Mouse (Mus musculus) gastrocnemius, postnatal 36 days (tissue): ENCODE data around the gene Nav2. TPM values are rescaled to one million over a fixed set of nuclear protein-coding genes. Genes with fewer than 3 reads are reported as not detected.

ENCODE experiments used
- DNase-seq, 2 experiments: peaks; one replicate each; pipeline ENCODE4 v3.0.0; 2022
- intact Hi-C: fragments of 180-260 bp; cut with DNase I; formaldehyde crosslinking; loops from one replicate; pipeline ENCODE4 v1.15.1; 2025
- total RNA-seq, 2 experiments: library from RNA; stranded (reverse); gene quantifications; 2 replicates each; pipeline ENCODE4 v1.2.3; 2021

Nav2 gene
- total RNA-seq, 2 experiments from 2014 or later: 21.8 to 23.9 TPM

GRCm38 (mm10) chr7:49240461-49240860 is 331.9 kb downstream of the Nav2 start:
- no peak for DNase-seq
- intact Hi-C loops: no loop called here

- intact Hi-C loops: no loop called here
- DNase-seq: no peak
These were observed 332.8 kb downstream of the Nav2 start for GRCm38 (mm10) chr7:49241229-49241751.

GRCm38 (mm10) chr7:49242261-49242660 is 333.7 kb downstream of the Nav2 start:
- DNase-seq: no peak
- intact Hi-C loops: loop anchor here (2.0 kb wide), 2 partner anchors 39 to 109 kb away; no protein-coding TSS in a partner anchor

GRCm38 (mm10) chr7:49243079-49243478 is 334.6 kb downstream of the Nav2 start:
- DNase-seq: no peak
- intact Hi-C loops: loop anchor here (2.0 kb wide), 2 partner anchors 40 to 110 kb away; no protein-coding TSS in a partner anchor

- intact Hi-C loops: no loop called here
- peak; percentile 82 to 89 for DNase-seq
These were observed 337.2 kb downstream of the Nav2 start for GRCm38 (mm10) chr7:49245537-49246239.

- DNase-seq: no peak
- intact Hi-C loops: no loop called here
These were observed 337.7 kb downstream of the Nav2 start for GRCm38 (mm10) chr7:49246240-49246578.

GRCm38 (mm10) chr7:49246584-49247481 is 338.3 kb downstream of the Nav2 start:
- DNase-seq: no peak
- intact Hi-C loops: no loop called here

- peak in 1 of 2 experiments; percentile 41 for DNase-seq
- intact Hi-C loops: no loop called here
These were observed 339.3 kb downstream of the Nav2 start for GRCm38 (mm10) chr7:49247744-49248331.

GRCm38 (mm10) chr7:49248333-49249086 is 340.0 kb downstream of the Nav2 start:
- DNase-seq: no peak
- intact Hi-C loops: no loop called here

- intact Hi-C loops: no loop called here
- no peak for DNase-seq
These were observed 340.9 kb downstream of the Nav2 start for GRCm38 (mm10) chr7:49249462-49249861.

- DNase-seq: peak; percentile 71 to 72
- intact Hi-C loops: loop anchor here (1.0 to 2.0 kb wide), 2 partner anchors 22 to 179 kb away; no protein-coding TSS in a partner anchor
These were observed 341.5 kb downstream of the Nav2 start for GRCm38 (mm10) chr7:49249996-49250395.

- DNase-seq: no peak
- intact Hi-C loops: loop anchor here (1.0 to 2.0 kb wide), 2 partner anchors 22 to 178 kb away; no protein-coding TSS in a partner anchor
These were observed 342.2 kb downstream of the Nav2 start for GRCm38 (mm10) chr7:49250581-49251307.

- intact Hi-C loops: loop anchor here (2.0 kb wide), 1 partner anchor 178 kb away; no protein-coding TSS in a partner anchor
- DNase-seq: no peak
These were observed 342.8 kb downstream of the Nav2 start for GRCm38 (mm10) chr7:49251308-49251638.

GRCm38 (mm10) chr7:49252444-49252843 is 343.9 kb downstream of the Nav2 start:
- no peak for DNase-seq
- intact Hi-C loops: no loop called here

- intact Hi-C loops: no loop called here
- DNase-seq: no peak
These were observed 344.4 kb downstream of the Nav2 start for GRCm38 (mm10) chr7:49252902-49253301.

- DNase-seq: no peak
- intact Hi-C loops: no loop called here
These were observed 346.5 kb downstream of the Nav2 start for GRCm38 (mm10) chr7:49255053-49255452.

GRCm38 (mm10) chr7:49257234-49257906 is 348.9 kb downstream of the Nav2 start:
- DNase-seq: no peak
- intact Hi-C loops: no loop called here

- DNase-seq: no peak
- intact Hi-C loops: no loop called here
These were observed 349.6 kb downstream of the Nav2 start for GRCm38 (mm10) chr7:49258088-49258487.
